Mouse (Mus musculus) macrophage (primary cell): ENCODE results near the gene Ctnna3. TPM values are rescaled to one million over a fixed set of nuclear protein-coding genes. Genes with fewer than 3 reads are reported as not detected.
"Not testable (repeated sequence)": the region's sequence is repeated elsewhere in the genome, so short reads cannot be mapped to it uniquely, and the experiment has no call there.

Source experiments
- H3K27ac ChIP-seq: fragments of 350-480 bp; formaldehyde crosslinking; 2 replicates; pipeline ENCODE4 v1.9.0; 2021
- H3K36me3 ChIP-seq: fragments of 350-480 bp; formaldehyde crosslinking; 2 replicates; pipeline ENCODE4 v1.9.0; 2021; ENCODE audit errors: inconsistent target
- H3K4me3 ChIP-seq: fragments of 350-480 bp; formaldehyde crosslinking; 2 replicates; pipeline ENCODE4 v1.9.0; 2021; ENCODE audit errors: inconsistent target
- H3K79me2 ChIP-seq: fragments of 350-480 bp; formaldehyde crosslinking; 2 replicates; pipeline ENCODE4 v1.9.0; 2021; ENCODE audit errors: inconsistent target
- WGBS: methylation state at CpG from one replicate; pipeline ENCODE4 v1.1.7; 2026; ENCODE audit warnings: inconsistent platforms; ENCODE audit not compliant: missing documents; 5-methylcytosine and 5-hydroxymethylcytosine counted together
- polyA plus RNA-seq: library from polyadenylated mRNA; stranded (reverse); fragments of 250-400 nt; gene quantifications from 3 replicates; pipeline ENCODE4 v1.2.4, GENCODE M21; 2018; ENCODE audit warnings: inconsistent platforms

Gene Ctnna3
- polyA plus RNA-seq, 1 experiment from 2014 or later = not detected

DNA sequence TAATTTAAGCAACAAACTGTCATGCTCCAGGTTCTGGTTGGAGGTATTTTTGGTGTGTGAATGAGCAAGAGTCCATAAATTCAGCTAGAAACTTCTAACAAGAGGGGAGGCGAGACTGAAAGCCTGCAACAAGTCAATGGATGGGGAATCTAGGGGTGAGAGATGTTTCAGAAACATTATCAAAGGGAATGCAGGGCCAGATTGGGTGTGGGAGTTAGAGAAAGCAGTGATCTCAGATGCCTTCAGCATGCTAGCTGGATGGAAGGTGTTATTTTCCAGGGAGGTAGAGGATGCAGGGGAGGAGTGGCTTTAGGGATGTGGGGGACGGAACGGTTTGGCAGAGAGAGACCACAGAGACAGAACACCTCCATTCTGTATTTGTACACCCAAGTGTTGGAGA lies 785.7 kb downstream of the Ctnna3 start:
- H3K27ac ChIP-seq = no peak overlapping the region
- H3K4me3 ChIP-seq = no peak overlapping the region
- H3K36me3 ChIP-seq = no peaks in the 10 kb centered on the region
- H3K79me2 ChIP-seq = no peaks in the 10 kb centered on the region
- WGBS = 69% methylated on average over 3 of the region's 3 CpGs

DNA sequence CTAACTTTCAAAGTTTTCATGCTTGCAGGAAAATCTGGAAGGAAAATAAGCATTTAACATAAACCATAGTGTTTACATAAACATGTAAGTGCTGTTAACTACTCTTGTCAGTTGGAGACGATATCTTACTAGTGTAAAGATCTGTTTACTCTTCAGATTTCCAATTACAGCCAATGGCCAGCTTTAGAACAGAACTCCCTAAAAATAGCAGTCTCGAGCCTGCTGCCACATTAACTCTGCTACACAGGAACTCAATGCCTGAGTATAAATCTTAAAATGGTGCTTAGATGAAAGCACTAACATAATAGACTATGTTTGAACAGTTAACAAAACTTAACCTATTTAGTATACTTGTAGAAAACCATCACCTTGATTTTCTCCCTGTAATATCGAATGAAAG lies 793.1 kb downstream of the Ctnna3 start:
- 70% methylated on average over 3 of the region's 3 CpGs for WGBS

DNA sequence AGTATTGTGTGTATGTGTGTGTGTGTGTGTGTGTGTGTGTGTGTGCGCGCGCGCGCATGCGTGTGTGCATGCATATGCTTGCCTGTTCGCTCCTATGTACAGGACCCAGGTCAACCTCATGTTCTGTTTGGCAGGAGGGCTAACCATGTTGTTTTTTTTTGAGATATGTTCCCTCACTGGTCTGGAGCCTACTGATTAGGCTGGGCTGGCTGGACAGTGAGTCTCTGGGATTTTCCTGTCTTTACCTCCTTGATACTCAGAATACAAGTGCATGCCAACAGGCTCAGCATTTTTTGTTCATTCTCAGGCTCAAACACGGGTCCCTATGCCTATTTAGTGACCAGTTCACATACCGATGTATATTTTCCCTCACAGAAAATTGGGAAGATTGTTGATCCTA lies 794.1 kb downstream of the Ctnna3 start:
- WGBS = 93% methylated on average over 9 of the region's 9 CpGs
- Histone ChIP-seq H3K27ac (no peak overlapping the region), H3K4me3 (no peak overlapping the region), H3K36me3 (no peaks in the 10 kb centered on the region), H3K79me2 (no peaks in the 10 kb centered on the region)

More for the DNA sequence above, 793.1 kb downstream of the Ctnna3 start:
- Histone ChIP-seq H3K4me3 (no peak overlapping the region), H3K36me3 (no peaks in the 10 kb centered on the region), H3K27ac (no peak overlapping the region), H3K79me2 (no peaks in the 10 kb centered on the region)

DNA sequence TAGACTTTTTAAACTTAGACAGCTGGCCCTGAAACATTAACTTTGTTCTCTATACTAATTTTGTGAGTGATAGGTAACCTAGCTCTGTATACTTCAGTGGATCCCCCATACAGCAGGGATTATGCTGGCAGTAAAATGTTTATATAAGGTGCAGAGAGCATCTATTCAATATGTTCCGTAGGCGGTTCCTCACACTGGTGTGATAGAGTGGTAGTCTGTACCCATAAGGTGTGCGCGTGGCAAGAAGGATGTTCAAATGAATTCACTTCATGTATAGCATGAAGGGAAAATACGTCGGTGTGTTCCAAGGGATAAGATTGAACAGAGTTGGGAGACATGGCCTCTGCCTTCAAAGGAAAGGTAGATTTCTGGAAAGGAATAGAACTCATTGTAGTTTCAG lies 794.5 kb downstream of the Ctnna3 start:
- WGBS = 90% methylated on average over 6 of the region's 6 CpGs
- no peaks in the 10 kb centered on the region for H3K36me3 ChIP-seq
- H3K27ac ChIP-seq = no peak overlapping the region

DNA sequence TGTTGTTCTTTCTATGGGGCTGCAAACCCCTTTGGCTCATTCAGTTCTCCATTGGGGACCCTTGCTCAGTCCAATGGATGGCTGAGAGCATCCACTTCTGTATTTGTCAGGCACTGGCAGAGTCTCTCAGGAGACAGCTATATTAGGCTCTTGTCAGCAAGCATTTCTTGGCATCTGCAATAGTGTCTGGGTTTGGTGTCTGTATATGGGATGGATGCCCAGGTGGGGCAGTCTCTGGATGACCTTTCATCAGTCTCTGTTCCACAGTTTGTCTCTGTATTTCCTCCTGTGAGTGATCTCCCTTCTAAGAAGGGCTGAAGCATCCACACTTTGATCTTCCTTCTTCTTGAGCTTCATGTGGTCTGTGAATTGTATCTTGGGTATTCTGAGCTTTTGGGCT lies 795.9 kb downstream of the Ctnna3 start:
- H3K27ac ChIP-seq, H3K36me3 ChIP-seq, H3K4me3 ChIP-seq, H3K79me2 ChIP-seq: not testable (repeated sequence)

More for the DNA sequence above, 794.5 kb downstream of the Ctnna3 start:
- no peak overlapping the region for H3K4me3 ChIP-seq
- H3K79me2 ChIP-seq = no peaks in the 10 kb centered on the region

DNA sequence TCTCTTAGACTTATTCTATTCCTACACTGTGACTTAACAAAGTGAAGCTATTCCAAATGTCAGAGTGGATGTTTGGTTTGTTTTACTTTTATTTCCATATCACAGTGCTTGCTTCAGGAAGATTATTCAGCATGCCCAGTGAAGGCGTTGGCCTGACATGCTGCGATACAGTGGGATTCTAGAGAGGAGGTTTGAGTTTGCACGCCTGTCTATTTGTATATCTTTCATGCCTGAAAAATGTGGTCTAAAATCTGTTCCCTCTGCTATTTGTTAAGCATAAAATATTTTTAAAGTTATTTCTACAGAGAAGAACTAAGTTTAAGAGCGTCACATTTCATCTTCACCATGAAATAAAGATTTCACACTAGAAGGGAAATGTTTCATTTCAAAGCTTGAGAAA lies 813.5 kb downstream of the Ctnna3 start:
- Histone ChIP-seq H3K79me2 (no peaks in the 10 kb centered on the region), H3K27ac (no peak overlapping the region), H3K36me3 (no peaks in the 10 kb centered on the region), H3K4me3 (no peak overlapping the region)
- WGBS = 91% methylated on average over 4 of the region's 4 CpGs

DNA sequence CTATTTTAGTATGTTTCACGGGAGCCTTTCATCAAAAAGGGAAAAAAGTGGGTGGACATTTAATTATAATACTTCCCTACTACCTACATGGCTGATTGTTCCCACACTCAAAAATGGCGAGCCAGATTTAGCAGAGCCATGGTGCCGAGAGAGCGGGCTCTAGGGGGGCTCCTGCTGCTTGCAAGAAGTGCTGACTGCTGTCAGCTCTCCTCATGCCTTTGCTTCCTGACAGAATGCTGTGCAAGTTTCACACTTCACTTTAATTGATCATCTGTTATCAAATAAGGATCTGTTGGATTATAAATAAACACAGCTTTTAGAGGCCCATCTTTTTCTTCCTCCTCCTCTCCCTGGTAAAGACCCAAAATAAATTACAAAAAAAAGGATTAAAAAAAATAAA lies 838.3 kb downstream of the Ctnna3 start:
- no peaks in the 10 kb centered on the region for H3K79me2 ChIP-seq
- 86% methylated on average over 4 of the region's 4 CpGs for WGBS
- no peak overlapping the region for H3K27ac ChIP-seq
- no peaks in the 10 kb centered on the region for H3K36me3 ChIP-seq
- no peak overlapping the region for H3K4me3 ChIP-seq

DNA sequence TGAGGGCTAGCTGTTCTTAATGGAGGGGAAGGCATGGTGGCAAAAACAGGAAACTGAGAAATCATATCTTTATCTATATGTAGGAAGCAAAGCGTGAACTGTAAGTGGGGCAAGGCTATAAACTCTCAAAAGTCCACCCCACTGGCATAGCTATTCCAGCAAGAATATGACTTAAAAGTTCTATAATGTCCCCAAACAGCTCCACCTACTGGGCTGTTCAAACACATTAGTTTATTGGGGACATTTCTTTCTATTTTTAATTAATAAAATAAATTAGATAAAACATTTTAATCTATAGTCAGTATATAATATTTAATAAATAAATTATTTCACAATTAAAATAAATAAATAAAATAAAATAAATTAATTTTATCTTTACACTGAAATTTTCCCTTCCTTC lies 845.2 kb downstream of the Ctnna3 start:
- no peak overlapping the region for H3K4me3 ChIP-seq
- H3K36me3 ChIP-seq = no peaks in the 10 kb centered on the region
- no peaks in the 10 kb centered on the region for H3K79me2 ChIP-seq
- no peak overlapping the region for H3K27ac ChIP-seq
- 70% methylated on average over 1 of the region's 1 CpGs for WGBS

DNA sequence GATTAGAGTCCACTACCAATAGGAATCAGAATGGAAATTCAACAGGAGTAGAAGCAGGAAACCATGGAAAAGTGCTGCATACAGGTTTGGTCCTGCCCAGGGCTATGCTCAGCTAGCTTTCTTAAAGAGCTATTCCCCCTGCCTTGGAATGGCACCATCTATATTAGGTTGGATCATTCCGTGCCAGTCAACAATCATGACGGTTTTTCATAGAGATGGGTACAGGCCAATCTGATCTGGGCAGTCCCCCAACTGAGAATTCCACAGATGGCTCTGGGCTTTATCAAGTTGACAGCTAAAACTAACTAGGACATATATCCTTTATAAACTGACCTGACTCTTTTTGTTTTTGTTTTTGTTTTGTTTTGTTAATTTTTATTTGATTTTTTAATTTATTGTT lies 848.9 kb downstream of the Ctnna3 start:
- WGBS = 85% methylated on average over 2 of the region's 2 CpGs
- H3K27ac ChIP-seq = no peak overlapping the region
- H3K4me3 ChIP-seq = no peak overlapping the region
- H3K79me2 ChIP-seq = no peaks in the 10 kb centered on the region
- no peaks in the 10 kb centered on the region for H3K36me3 ChIP-seq

DNA sequence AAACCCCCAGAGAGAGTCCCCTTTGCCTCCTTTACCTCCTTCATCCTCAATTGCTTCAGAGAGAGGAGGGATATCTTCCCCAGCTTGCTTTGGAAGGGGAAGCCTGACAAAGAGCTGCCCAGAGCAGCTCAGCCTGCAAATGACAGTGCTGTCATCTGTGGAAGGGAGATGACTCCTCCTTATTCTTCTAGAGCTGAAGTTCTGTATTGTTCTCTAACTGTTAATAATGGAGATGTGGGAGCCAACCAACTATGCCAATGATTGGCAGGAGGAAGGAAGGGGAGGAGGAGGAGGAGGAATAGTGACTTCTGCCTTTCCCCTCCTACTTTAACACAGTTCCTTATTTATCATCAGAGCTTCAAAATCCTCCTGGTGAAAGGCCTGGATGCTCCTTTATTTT lies 875.9 kb downstream of the Ctnna3 start:
- H3K27ac ChIP-seq = no peak overlapping the region
- no peak overlapping the region for H3K4me3 ChIP-seq
- H3K36me3 ChIP-seq = no peaks in the 10 kb centered on the region
- no peaks in the 10 kb centered on the region for H3K79me2 ChIP-seq

DNA sequence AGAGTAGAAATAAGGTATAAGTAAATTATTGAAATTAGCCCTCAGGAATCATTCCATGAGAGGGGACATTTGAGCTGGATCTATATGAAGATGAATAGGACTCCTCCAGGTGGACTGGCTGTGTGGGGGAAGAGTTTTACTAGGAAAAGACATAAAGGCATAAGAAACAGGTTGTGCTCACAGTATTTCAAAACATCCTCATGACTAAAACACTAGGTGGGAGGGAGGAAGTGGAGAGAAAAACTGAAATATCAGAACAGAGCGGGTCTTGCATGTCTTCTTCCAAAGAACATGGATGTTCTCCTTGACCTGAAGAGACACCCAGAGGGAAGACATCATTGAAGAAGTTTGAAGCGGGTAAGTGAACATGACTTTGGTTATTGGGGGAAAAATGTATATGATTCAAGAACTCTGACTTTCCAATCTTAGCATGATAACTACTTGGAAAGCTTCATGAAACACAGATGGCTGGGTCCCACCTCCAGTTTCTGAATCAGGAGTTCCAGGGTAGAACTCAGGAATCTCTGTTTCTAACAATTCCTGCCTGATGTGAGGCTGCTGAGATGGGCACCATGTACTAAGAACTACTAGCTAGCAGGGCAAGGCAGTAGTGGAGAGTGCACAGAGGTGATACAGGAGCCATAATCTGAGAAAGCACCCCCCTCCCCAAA lies 881.9 kb downstream of the Ctnna3 start:
- Histone ChIP-seq H3K4me3 (no peak overlapping the region), H3K79me2 (no peaks in the 10 kb centered on the region), H3K27ac (no peak overlapping the region), H3K36me3 (no peaks in the 10 kb centered on the region)
- WGBS = 100% methylated on average over 2 of the region's 2 CpGs

DNA sequence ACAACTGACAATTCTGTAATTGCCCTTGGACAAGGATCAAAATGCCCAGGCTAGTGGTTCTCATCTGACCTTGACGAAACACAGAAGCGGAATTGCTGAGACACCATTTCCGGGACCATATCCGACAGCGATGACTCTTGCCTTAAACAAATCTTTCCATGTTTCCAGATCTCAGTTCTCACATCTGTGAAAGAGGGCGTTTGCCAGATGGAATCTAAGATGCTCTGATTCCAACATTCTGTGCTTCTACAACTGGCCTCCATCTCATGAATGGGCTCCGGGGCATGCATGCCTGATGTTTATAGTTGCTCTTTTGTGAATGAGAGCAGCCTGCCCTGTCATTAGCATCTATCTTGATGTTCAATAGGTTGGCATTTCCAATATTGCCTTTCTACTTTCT lies 890.4 kb downstream of the Ctnna3 start:
- Histone ChIP-seq H3K4me3 (no peak overlapping the region), H3K27ac (no peak overlapping the region), H3K79me2 (no peaks in the 10 kb centered on the region), H3K36me3 (no peaks in the 10 kb centered on the region)
- 91% methylated on average over 7 of the region's 7 CpGs for WGBS

DNA sequence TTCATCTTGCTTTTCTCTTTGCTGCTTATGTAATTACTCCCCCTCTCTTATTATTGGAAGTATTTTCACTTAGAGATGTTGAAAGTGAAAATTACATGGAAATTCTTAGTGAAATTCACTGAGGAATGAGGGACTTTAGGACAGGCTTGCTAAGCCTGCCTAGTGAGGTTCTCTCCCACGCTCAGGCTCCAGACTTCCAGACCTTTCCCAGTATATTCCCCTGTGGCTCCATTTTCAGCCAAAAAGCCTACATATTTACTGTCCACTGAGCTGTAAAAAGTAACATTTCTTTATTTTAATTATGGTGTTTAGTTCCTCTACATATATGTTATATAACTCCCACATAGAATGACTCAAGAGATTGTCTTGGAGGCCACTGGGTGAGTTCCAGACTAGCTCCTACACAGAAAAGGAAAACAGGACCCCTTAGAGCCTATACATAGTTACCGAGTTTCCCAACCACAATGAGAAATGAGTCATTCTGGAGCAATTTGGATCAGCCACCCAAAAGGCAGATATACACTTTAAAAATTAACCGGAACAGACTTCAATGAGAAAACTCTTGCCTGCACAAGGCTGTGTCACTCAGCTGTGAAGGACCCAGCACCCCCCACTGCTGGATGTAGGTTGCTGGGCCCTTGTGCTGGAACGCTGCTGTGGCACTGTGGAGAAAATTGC lies 912.9 kb downstream of the Ctnna3 start:
- Histone ChIP-seq H3K36me3 (no peaks in the 10 kb centered on the region), H3K27ac (no peak overlapping the region), H3K79me2 (no peaks in the 10 kb centered on the region), H3K4me3 (no peak overlapping the region)
- 80% methylated on average over 4 of the region's 4 CpGs for WGBS

DNA sequence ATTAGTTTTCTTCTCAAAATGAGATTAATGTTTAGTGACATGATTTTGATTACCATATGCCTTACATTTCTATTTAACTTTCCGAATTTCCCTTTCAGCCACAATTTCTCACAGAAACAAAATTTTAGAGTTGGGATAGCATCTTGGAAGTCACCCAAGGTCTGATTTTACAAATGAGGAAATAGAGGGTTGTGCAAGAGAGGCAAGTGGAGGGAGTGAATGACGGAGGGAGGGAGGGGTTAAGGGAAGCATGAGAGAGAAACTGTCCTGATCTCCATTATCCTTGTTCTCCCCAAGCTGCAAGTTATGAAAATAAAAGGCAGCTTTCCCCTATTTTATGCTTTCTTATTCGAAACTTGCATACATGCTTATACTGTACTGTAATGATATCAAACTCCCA lies 943.4 kb downstream of the Ctnna3 start:
- Histone ChIP-seq H3K79me2 (no peaks in the 10 kb centered on the region), H3K36me3 (no peaks in the 10 kb centered on the region), H3K27ac (no peak overlapping the region), H3K4me3 (no peak overlapping the region)
- WGBS = 96% methylated on average over 2 of the region's 3 CpGs

DNA sequence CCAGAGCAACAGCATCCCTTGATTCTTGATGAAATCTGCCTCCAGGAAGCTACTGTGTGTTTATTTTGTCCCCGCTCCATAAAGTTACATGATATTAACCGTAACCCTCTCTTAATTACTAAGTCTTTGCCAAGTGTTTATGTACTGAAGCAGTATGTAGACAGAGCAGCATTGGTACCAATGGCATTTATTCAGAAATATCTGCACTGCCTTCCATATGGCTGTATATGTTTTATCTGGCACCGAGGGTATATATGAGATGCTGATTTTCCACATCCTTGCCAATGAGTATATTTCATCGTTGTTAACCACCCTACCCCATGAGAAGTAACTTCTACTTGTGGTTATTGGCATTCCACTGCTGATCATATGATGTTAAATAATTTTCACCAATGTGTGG lies 947.9 kb downstream of the Ctnna3 start:
- no peak overlapping the region for H3K4me3 ChIP-seq
- H3K79me2 ChIP-seq = no peaks in the 10 kb centered on the region
- no peaks in the 10 kb centered on the region for H3K36me3 ChIP-seq
- H3K27ac ChIP-seq = no peak overlapping the region
- WGBS = 89% methylated on average over 4 of the region's 4 CpGs

DNA sequence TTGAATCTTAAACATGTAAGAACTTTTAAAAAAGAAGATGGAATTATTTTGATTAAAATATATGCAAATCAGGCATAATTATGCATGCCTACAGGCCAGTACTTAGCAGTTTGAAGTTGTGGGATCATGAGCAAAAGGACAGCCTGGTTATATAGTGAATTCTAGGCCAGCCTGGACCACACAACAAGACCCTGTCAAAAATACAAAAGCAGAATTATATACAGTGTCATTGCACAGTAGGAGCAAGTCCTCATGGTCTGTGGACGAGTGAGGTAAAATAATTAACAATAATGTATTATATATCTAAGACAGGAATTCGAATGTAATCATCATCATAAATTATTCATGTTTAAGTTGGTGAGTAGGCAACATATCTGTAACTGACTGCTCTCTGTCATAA lies 966.7 kb downstream of the Ctnna3 start:
- H3K4me3 ChIP-seq = no peak overlapping the region
- WGBS = 50% methylated on average over 2 of the region's 2 CpGs

More for the DNA sequence above, 966.7 kb downstream of the Ctnna3 start:
- Histone ChIP-seq H3K36me3 (no peaks in the 10 kb centered on the region), H3K79me2 (no peaks in the 10 kb centered on the region), H3K27ac (no peak overlapping the region)
